Mouse (Mus musculus): ENCODE measurements around the gene Ubr4. TPM values are rescaled to one million over a fixed set of nuclear protein-coding genes. Genes with fewer than 3 reads are reported as not detected.

The Ubr4 gene
- polyA plus RNA-seq, 1 experiment: 130 TPM

GRCm38 (mm10) chr4:139421621-139422020 lies 69.2 kb downstream of the Ubr4 start:
- no peak overlapping the region for H3K4me2 ChIP-seq (ENCODE audit: low read depth)
- no peaks in the 10 kb centered on the region for H3K27me3 ChIP-seq (ENCODE audit: control insufficient read depth, insufficient read depth, insufficient read length)
- no peaks in the 10 kb centered on the region for H3K79me2 ChIP-seq (ENCODE audit: control insufficient read depth, insufficient read depth)
- H3K36me3 ChIP-seq (ENCODE audit: control insufficient read depth, insufficient read depth): peaks cover 51% of the 10 kb centered on the region
- H3K4me3 ChIP-seq: no peak overlapping the region
- TF ChIP-seq POLR2AphosphoS2 (IDR thresholded peaks at IDR 0.05; ENCODE audit: insufficient read length, low read depth) (no peak), USF1 (IDR thresholded peaks at IDR 0.05; ENCODE audit: low read depth) (no peak), TCF3 (IDR thresholded peaks at IDR 0.05; ENCODE audit: insufficient read length, low read depth) (no peak), E2F4 (IDR thresholded peaks at IDR 0.05; ENCODE audit: insufficient read depth) (no peak), POLR2A (IDR thresholded peaks at IDR 0.05; ENCODE audit: insufficient read length, low read depth) (no peak), CEBPB (IDR thresholded peaks at IDR 0.05; ENCODE audit: insufficient read depth, poor library complexity, severe bottlenecking) (no peak), SRF (IDR thresholded peaks at IDR 0.05; ENCODE audit: control insufficient read depth, insufficient read length, low read depth) (no peak), REST (IDR thresholded peaks at IDR 0.05; ENCODE audit: insufficient read depth, insufficient read length) (no peak), MYOD1 (IDR thresholded peaks at IDR 0.05; ENCODE audit: control insufficient read depth in 1 of 3, insufficient read length in 2 of 3, low read depth in 2 of 3) (no peak), MYOG (IDR thresholded peaks at IDR 0.05; ENCODE audit: control insufficient read depth in 1 of 3, insufficient read depth in 1 of 3, insufficient read length in 2 of 3, low read depth in 2 of 3) (no peak), TCF12 (IDR thresholded peaks at IDR 0.05; ENCODE audit: insufficient read depth, poor library complexity, severe bottlenecking) (no peak), MAX (IDR thresholded peaks at IDR 0.05; ENCODE audit: low read depth) (no peak)
- H3ac ChIP-seq (ENCODE audit: control insufficient read depth, insufficient read length): no peak overlapping the region

- H3ac ChIP-seq (ENCODE audit: control insufficient read depth, insufficient read length): no peak overlapping the region
- TF ChIP-seq POLR2AphosphoS2 (IDR thresholded peaks at IDR 0.05; ENCODE audit: insufficient read length, low read depth) (no peak), MAX (IDR thresholded peaks at IDR 0.05; ENCODE audit: low read depth) (no peak), TCF12 (IDR thresholded peaks at IDR 0.05; ENCODE audit: insufficient read depth, poor library complexity, severe bottlenecking) (no peak), TCF3 (IDR thresholded peaks at IDR 0.05; ENCODE audit: insufficient read length, low read depth) (no peak), E2F4 (IDR thresholded peaks at IDR 0.05; ENCODE audit: insufficient read depth) (no peak), MYOG (IDR thresholded peaks at IDR 0.05; ENCODE audit: control insufficient read depth in 1 of 3, insufficient read depth in 1 of 3, insufficient read length in 2 of 3, low read depth in 2 of 3) (peak in 1 of 3 experiments; percentile 36), MYOD1 (IDR thresholded peaks at IDR 0.05; ENCODE audit: control insufficient read depth in 1 of 3, insufficient read length in 2 of 3, low read depth in 2 of 3) (peak in 1 of 3 experiments; percentile 40), USF1 (IDR thresholded peaks at IDR 0.05; ENCODE audit: low read depth) (no peak)
These were observed 70.0 kb downstream of the Ubr4 start for GRCm38 (mm10) chr4:139422409-139422808.

GRCm38 (mm10) chr4:139423270-139423669 lies 70.9 kb downstream of the Ubr4 start:
- Histone ChIP-seq H3K36me3 (ENCODE audit: control insufficient read depth, insufficient read depth) (peaks cover 44% of the 10 kb centered on the region), H3K27me3 (ENCODE audit: control insufficient read depth, insufficient read depth, insufficient read length) (no peaks in the 10 kb centered on the region), H3K4me2 (ENCODE audit: low read depth) (no peak overlapping the region), H3K4me3 (no peak overlapping the region), H3ac (ENCODE audit: control insufficient read depth, insufficient read length) (no peak overlapping the region), H3K79me2 (ENCODE audit: control insufficient read depth, insufficient read depth) (no peaks in the 10 kb centered on the region)
- TF ChIP-seq POLR2AphosphoS2 (IDR thresholded peaks at IDR 0.05; ENCODE audit: insufficient read length, low read depth): no peak
- TF ChIP-seq MYOG (IDR thresholded peaks at IDR 0.05; ENCODE audit: control insufficient read depth in 1 of 3, insufficient read depth in 1 of 3, insufficient read length in 2 of 3, low read depth in 2 of 3): no peak
- no peak for TF ChIP-seq TCF12 (IDR thresholded peaks at IDR 0.05; ENCODE audit: insufficient read depth, poor library complexity, severe bottlenecking)
- no peak for TF ChIP-seq E2F4 (IDR thresholded peaks at IDR 0.05; ENCODE audit: insufficient read depth)
- TF ChIP-seq MAX (IDR thresholded peaks at IDR 0.05; ENCODE audit: low read depth): no peak
- TF ChIP-seq MYOD1 (IDR thresholded peaks at IDR 0.05; ENCODE audit: control insufficient read depth in 1 of 3, insufficient read length in 2 of 3, low read depth in 2 of 3): no peak
- no peak for TF ChIP-seq USF1 (IDR thresholded peaks at IDR 0.05; ENCODE audit: low read depth)
- no peak for TF ChIP-seq REST (IDR thresholded peaks at IDR 0.05; ENCODE audit: insufficient read depth, insufficient read length)
- no peak for TF ChIP-seq SRF (IDR thresholded peaks at IDR 0.05; ENCODE audit: control insufficient read depth, insufficient read length, low read depth)
- TF ChIP-seq CEBPB (IDR thresholded peaks at IDR 0.05; ENCODE audit: insufficient read depth, poor library complexity, severe bottlenecking): no peak
- no peak for TF ChIP-seq POLR2A (IDR thresholded peaks at IDR 0.05; ENCODE audit: insufficient read length, low read depth)
- no peak for TF ChIP-seq TCF3 (IDR thresholded peaks at IDR 0.05; ENCODE audit: insufficient read length, low read depth)

More at GRCm38 (mm10) chr4:139422409-139422808, 70.0 kb downstream of the Ubr4 start:
- H3K4me3 ChIP-seq: no peak overlapping the region
- H3K79me2 ChIP-seq (ENCODE audit: control insufficient read depth, insufficient read depth): no peaks in the 10 kb centered on the region
- H3K36me3 ChIP-seq (ENCODE audit: control insufficient read depth, insufficient read depth): peaks cover 47% of the 10 kb centered on the region
- no peaks in the 10 kb centered on the region for H3K27me3 ChIP-seq (ENCODE audit: control insufficient read depth, insufficient read depth, insufficient read length)
- no peak overlapping the region for H3K4me2 ChIP-seq (ENCODE audit: low read depth)

GRCm38 (mm10) chr4:139430176-139430575 lies 77.8 kb downstream of the Ubr4 start:
- no peak overlapping the region for H3K4me2 ChIP-seq (ENCODE audit: low read depth)
- H3K4me3 ChIP-seq: no peak overlapping the region
- no peaks in the 10 kb centered on the region for H3K27me3 ChIP-seq (ENCODE audit: control insufficient read depth, insufficient read depth, insufficient read length)
- peaks cover 57% of the 10 kb centered on the region for H3K36me3 ChIP-seq (ENCODE audit: control insufficient read depth, insufficient read depth)
- no peaks in the 10 kb centered on the region for H3K79me2 ChIP-seq (ENCODE audit: control insufficient read depth, insufficient read depth)
- no peak overlapping the region for H3ac ChIP-seq (ENCODE audit: control insufficient read depth, insufficient read length)
- TF ChIP-seq TCF12 (IDR thresholded peaks at IDR 0.05; ENCODE audit: insufficient read depth, poor library complexity, severe bottlenecking) (no peak), MAX (IDR thresholded peaks at IDR 0.05; ENCODE audit: low read depth) (no peak), USF1 (IDR thresholded peaks at IDR 0.05; ENCODE audit: low read depth) (no peak), TCF3 (IDR thresholded peaks at IDR 0.05; ENCODE audit: insufficient read length, low read depth) (no peak), CEBPB (IDR thresholded peaks at IDR 0.05; ENCODE audit: insufficient read depth, poor library complexity, severe bottlenecking) (no peak), E2F4 (IDR thresholded peaks at IDR 0.05; ENCODE audit: insufficient read depth) (no peak), POLR2AphosphoS2 (IDR thresholded peaks at IDR 0.05; ENCODE audit: insufficient read length, low read depth) (no peak), MYOG (IDR thresholded peaks at IDR 0.05; ENCODE audit: control insufficient read depth in 1 of 3, insufficient read depth in 1 of 3, insufficient read length in 2 of 3, low read depth in 2 of 3) (no peak), SRF (IDR thresholded peaks at IDR 0.05; ENCODE audit: control insufficient read depth, insufficient read length, low read depth) (no peak), REST (IDR thresholded peaks at IDR 0.05; ENCODE audit: insufficient read depth, insufficient read length) (no peak), POLR2A (IDR thresholded peaks at IDR 0.05; ENCODE audit: insufficient read length, low read depth) (no peak), MYOD1 (IDR thresholded peaks at IDR 0.05; ENCODE audit: control insufficient read depth in 1 of 3, insufficient read length in 2 of 3, low read depth in 2 of 3) (no peak)
